9 mouse cellular contexts compared by ENCODE assay signal in the genomic region with DNA sequence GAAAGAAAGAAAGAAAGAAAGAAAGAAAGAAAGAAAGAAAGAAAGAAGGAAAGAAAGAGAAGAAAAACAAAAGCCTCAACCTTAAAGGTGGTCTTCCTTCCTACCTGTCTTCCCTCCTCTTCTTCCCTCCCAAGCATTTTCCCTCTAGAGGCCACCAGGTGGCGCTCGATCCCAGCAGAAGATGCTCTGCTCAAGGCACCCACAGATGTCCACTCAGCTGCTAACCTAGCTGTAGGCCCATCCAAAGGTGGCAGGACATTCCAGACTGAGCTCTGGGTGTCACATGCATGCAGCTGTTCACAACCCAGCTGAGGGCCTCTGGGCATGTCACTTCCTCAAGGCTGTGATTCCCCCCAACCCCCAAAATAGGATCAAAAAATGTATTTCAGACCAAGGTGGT. TPM values are rescaled to one million over a fixed set of nuclear protein-coding genes. Genes with fewer than 3 reads are reported as not detected.
DNase-seq lines count a peak whose midpoint lies in the region; ATAC-seq and TF ChIP-seq lines count a peak whose summit lies in the region.
"Had no signal": no experiment of that assay in that cellular context is flagged by ENCODE, and none has a peak within 500 bp of the region (broad histone marks: within the 10 kb centered on the region; RNA-seq: fewer than 3 reads in every experiment).

No protein-coding gene starts in this region.

- TF ChIP-seq POLR2A in testis, adult 2 months (IDR thresholded peaks at IDR 0.05; ENCODE audit: control insufficient read depth, low read depth, low read length): no peak

- 0 out of 2 replicates have a peak, but pooled peaks cover 4% of the 10 kb centered on the region for H3K4me1 ChIP-seq in limb, embryonic 13.5 days
- H3K4me1 ChIP-seq in testis, adult 2 months (ENCODE audit: control insufficient read depth, insufficient read depth, low read length): no peaks in the 10 kb centered on the region
- H3K4me1 ChIP-seq: stomach, embryonic 15.5 days had no signal

- WGBS in limb, embryonic 13.5 days: 0% methylated on average over 2 of the region's 2 CpGs

- peak; percentile 90 for TF ChIP-seq CTCF in gastrocnemius, adult 2 months (IDR thresholded peaks at IDR 0.05)
- peak; percentile 84 for TF ChIP-seq CTCF in testis, adult 2 months (IDR thresholded peaks at IDR 0.05; ENCODE audit: control insufficient read depth, insufficient read depth, insufficient replicate concordance, low read depth, low read length)

- no peak overlapping the region for H3K4me2 ChIP-seq in limb, embryonic 13.5 days (replicated peaks)
- H3K4me2 ChIP-seq: stomach, embryonic 15.5 days had no signal

- H3K4me3 ChIP-seq in gastrocnemius, adult 2 months: no peak overlapping the region
- no peak overlapping the region for H3K4me3 ChIP-seq in limb, embryonic 13.5 days
- H3K4me3 ChIP-seq in testis, adult 2 months (ENCODE audit: control insufficient read depth, low read depth, low read length): no peak overlapping the region
- H3K4me3 ChIP-seq: stomach, embryonic 15.5 days had no signal

- no peak overlapping the region for H3K9ac ChIP-seq in limb, embryonic 13.5 days
- H3K9ac ChIP-seq: stomach, embryonic 15.5 days had no signal

- H3K27me3 ChIP-seq in limb, embryonic 13.5 days: no peaks in the 10 kb centered on the region
- no peaks in the 10 kb centered on the region for H3K27me3 ChIP-seq in testis, adult 2 months (ENCODE audit: control insufficient read depth, insufficient read depth, low read length)
- H3K27me3 ChIP-seq: stomach, embryonic 15.5 days had no signal

- H3K9me3 ChIP-seq in limb, embryonic 13.5 days: no peaks in the 10 kb centered on the region
- H3K9me3 ChIP-seq: stomach, embryonic 15.5 days had no signal

- ATAC-seq in limb, embryonic 13.5 days (ENCODE audit: low FRiP score, low read depth): peak; percentile 70; the same call in 1 of the 2 replicates

- no peak overlapping the region for H3K27ac ChIP-seq in gastrocnemius, adult 2 months
- no peak overlapping the region for H3K27ac ChIP-seq in limb, embryonic 13.5 days
- no peak overlapping the region for H3K27ac ChIP-seq in testis, adult 2 months (ENCODE audit: control insufficient read depth, insufficient read depth, low read depth, low read length)
- H3K27ac ChIP-seq: stomach, embryonic 15.5 days had no signal

- no peaks in the 10 kb centered on the region for H3K36me3 ChIP-seq in limb, embryonic 13.5 days
- H3K36me3 ChIP-seq in testis, adult 2 months (ENCODE audit: control insufficient read depth, insufficient read depth, low read length): no peaks in the 10 kb centered on the region
- H3K36me3 ChIP-seq: stomach, embryonic 15.5 days had no signal

- intact Hi-C loops in gastrocnemius, adult 2 months (cut with DNase I): loop anchor here (2.0 kb wide), 1 partner anchor 47 kb away; no protein-coding TSS in a partner anchor

- peak; percentile 66 to 70 for DNase-seq in left cerebral cortex, adult 18-20 months (ENCODE audit: low spot score in 2 of 2)
- no peak for DNase-seq in left cerebral cortex, adult 11 months (ENCODE audit: low spot score)
- peak; percentile 77 to 80 for DNase-seq in cerebellum, postnatal 36 days
- peak; percentile 75 for DNase-seq in gastrocnemius, adult 2 months
- DNase-seq in kidney, adult 8-10 months: peak; percentile 21 to 55
- DNase-seq in neural tube, embryonic 10.5 days (ENCODE audit: extremely low spot score, low spot score): peak; percentile 77

RNA-seq across cellular contexts. Expression of gene 4933402J07Rik, which starts 30.6 kb away (rescaled TPM):
- total RNA-seq in left cerebral cortex, adult 18-20 months (2021): not detected
- total RNA-seq in gastrocnemius, adult 2 months (2021): not detected
- polyA plus RNA-seq in limb, embryonic 13.5 days (2015; fragmentation: Nextera tagmentation; extraction: Ambion mirVana): not detected in 2 replicates
- polyA plus RNA-seq in testis, adult 2 months (2012; rRNA removed): 284 and 307 TPM in 2 replicates
- polyA plus RNA-seq: stomach, embryonic 15.5 days had no signal
